Mouse (Mus musculus): ENCODE data around the gene Atp2b2. TPM values are rescaled to one million over a fixed set of nuclear protein-coding genes. Genes with fewer than 3 reads are reported as not detected.

The Atp2b2 gene
- 0.25 and 0.28 TPM in 2 replicates for polyA plus RNA-seq (2015; fragmentation: Nextera tagmentation; extraction: Ambion mirVana)

DNA sequence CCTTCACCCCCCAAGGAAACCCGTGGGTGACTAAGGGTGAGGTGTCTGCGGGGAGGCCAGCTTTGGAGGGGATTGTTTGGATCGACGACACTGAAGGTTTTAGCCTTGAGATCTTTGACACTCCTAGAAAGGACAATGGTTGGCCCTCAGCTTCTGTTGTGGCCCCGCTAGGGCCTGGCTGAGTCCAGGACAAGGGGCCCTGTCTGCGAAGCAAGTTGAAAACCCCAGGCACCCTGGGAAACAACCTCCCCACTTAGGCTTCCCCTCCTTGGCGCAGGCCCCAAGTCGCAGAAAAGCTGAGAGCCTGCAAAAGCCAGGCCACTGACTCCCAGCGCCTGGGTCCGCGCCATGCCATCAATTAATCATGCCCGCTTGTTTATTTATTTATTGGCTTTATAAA lies at the start of gene Atp2b2:
TSS of gene Atp2b2 (minus strand) at position 282 of the 400 bp plus-strand sequence.
- ATAC-seq (ENCODE audit: insufficient number of reproducible peaks, insufficient read depth, low FRiP score, low TSS enrichment, low read depth), result no peak
- Histone ChIP-seq H3K4me2 (peak within 1 kb of the TSS; percentile 90), H3K9ac (peak within 1 kb of the TSS; percentile 52), H3K36me3 (no peaks in the 10 kb centered on the region), H3K27ac (no peak within 1 kb of the TSS), H3K4me3 (peak within 1 kb of the TSS; percentile 51), H3K9me3 (no peaks in the 10 kb centered on the region), H3K27me3 (peaks cover 78% of the 10 kb centered on the region), H3K4me1 (0 out of 2 replicates have a peak, but pooled peaks cover 6% of the 10 kb centered on the region)
- 26% methylated on average over 12 of the region's 12 CpGs for WGBS

DNA sequence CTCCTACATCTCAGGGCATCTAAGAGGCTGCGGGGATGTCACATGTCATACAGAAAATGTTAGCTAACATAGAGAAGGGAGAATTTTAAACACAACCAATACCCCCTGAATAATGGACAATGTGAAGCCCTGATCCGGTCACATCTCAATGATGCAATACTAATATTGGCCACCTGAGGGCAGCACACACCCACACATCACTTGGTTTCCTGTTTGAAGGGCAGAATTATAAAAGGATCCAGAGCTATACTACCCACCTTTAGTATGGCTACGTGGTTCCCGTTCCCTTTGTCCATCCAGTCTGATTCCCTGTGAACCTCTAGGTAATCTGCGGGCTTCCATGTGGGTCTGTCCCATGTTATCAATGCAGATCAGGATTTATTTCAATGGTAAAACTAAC lies 47.2 kb upstream of the Atp2b2 start:
- Histone ChIP-seq H3K4me3 (no peak overlapping the region), H3K4me2 (no peak overlapping the region), H3K27me3 (peaks cover 1% of the 10 kb centered on the region; the same call in 1 of the 2 replicates), H3K9ac (no peak overlapping the region), H3K4me1 (no peaks in the 10 kb centered on the region), H3K27ac (no peak overlapping the region), H3K9me3 (no peaks in the 10 kb centered on the region), H3K36me3 (no peaks in the 10 kb centered on the region)
- WGBS, result 16% methylated on average over 5 of the region's 5 CpGs
- ATAC-seq (ENCODE audit: insufficient number of reproducible peaks, insufficient read depth, low FRiP score, low TSS enrichment, low read depth), result no peak

DNA sequence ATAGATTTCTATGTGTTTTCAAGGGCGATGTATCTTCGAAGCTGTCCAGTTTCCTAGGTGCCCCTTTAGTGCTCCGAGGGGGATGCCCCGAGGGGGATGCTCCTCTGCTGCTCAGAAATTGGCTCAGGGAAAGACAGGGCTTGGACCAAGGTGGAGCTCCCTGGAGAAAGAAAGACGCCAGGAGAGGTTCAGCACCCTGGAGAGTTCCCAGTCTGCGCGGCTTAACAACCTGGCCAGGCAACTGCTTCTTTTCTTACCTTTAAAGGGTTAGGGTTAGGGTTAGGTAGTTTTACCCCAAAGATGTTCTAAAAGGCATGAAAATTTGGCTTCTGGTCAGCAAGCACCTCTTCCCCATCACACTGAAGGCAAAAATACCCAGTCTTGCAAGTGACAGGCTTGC lies 44.7 kb upstream of the Atp2b2 start:
- Histone ChIP-seq H3K36me3 (no peaks in the 10 kb centered on the region), H3K9ac (no peak overlapping the region), H3K9me3 (no peaks in the 10 kb centered on the region), H3K4me1 (no peaks in the 10 kb centered on the region), H3K27ac (no peak overlapping the region), H3K4me3 (no peak overlapping the region), H3K27me3 (no peaks in the 10 kb centered on the region; the same call in 1 of the 2 replicates), H3K4me2 (no peak overlapping the region)
- WGBS, result 15% methylated on average over 7 of the region's 7 CpGs
- no peak for ATAC-seq (ENCODE audit: insufficient number of reproducible peaks, insufficient read depth, low FRiP score, low TSS enrichment, low read depth)

DNA sequence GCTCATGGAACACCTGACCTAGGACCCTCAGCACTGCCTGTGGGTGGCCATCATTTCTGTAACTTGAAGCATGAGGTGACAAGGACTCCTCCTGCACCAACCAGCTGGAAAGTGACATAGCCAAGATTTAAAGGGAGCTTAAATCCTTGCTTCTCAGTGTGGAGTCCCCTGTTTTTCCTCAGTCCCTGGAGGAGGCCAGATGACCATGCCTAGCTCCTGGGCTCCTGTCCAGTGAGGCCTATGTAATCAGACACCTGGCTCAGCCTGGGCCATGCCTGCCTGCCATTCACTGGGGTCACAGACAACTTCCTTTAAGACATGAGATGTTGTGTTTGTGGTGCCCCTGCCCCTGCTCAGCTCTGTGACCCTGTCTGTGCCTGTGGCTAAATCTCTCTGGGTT lies 36.1 kb upstream of the Atp2b2 start:
- Histone ChIP-seq H3K9me3 (no peaks in the 10 kb centered on the region), H3K4me1 (no peaks in the 10 kb centered on the region), H3K9ac (no peak overlapping the region), H3K27ac (no peak overlapping the region), H3K27me3 (no peaks in the 10 kb centered on the region), H3K36me3 (no peaks in the 10 kb centered on the region), H3K4me2 (no peak overlapping the region), H3K4me3 (no peak overlapping the region)
- ATAC-seq (ENCODE audit: insufficient number of reproducible peaks, insufficient read depth, low FRiP score, low TSS enrichment, low read depth), result no peak

DNA sequence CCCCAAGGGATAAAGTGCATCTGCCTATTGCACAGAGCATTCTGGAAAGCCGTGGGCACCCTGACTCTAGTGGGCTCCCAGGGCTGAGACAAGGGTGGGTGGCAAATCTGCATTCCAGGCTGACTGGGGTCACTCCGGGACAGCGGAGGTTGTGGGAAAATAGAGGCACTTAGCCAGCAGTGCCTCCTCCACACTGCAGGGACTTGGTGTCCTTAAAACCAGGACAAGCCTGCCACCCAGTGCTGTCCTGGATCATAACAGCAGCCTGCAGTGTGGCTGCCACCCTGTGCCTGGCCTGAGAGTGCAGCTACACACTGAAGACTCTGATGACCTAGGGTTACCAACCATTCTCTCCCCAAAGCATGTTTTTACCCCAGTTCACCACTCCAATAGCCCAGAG lies 34.1 kb upstream of the Atp2b2 start:
- H3K4me1 ChIP-seq, result no peaks in the 10 kb centered on the region
- H3K9me3 ChIP-seq, result no peaks in the 10 kb centered on the region
- no peaks in the 10 kb centered on the region for H3K36me3 ChIP-seq
- ATAC-seq (ENCODE audit: insufficient number of reproducible peaks, insufficient read depth, low FRiP score, low TSS enrichment, low read depth), result no peak
- WGBS, result 62% methylated on average over 3 of the region's 3 CpGs
- H3K27ac ChIP-seq, result no peak overlapping the region
- H3K9ac ChIP-seq, result no peak overlapping the region
- H3K4me2 ChIP-seq, result no peak overlapping the region
- H3K27me3 ChIP-seq, result 0 out of 2 replicates have a peak, but pooled peaks cover 5% of the 10 kb centered on the region
- H3K4me3 ChIP-seq, result no peak overlapping the region

DNA sequence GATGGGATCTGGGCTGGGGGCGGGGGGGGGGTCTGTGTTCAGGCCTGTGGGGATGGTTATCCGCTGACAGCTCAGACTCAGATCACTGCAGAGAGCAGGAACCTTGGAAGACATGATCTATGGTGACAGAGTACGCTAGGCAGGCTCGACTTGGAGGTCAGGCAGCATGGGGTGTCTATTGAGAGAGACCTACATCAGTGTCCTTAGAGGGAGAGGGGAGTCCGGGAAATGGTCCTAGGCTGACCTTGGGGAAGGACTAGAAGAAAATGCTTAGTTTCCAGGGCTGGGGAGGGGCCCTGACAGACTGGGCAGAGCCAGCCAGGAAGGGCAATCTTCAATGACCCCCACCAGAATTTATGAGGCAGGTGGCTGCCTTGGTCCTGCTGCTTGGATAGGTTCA lies 33.6 kb upstream of the Atp2b2 start:
- H3K36me3 ChIP-seq, result no peaks in the 10 kb centered on the region
- 0 out of 2 replicates have a peak, but pooled peaks cover 5% of the 10 kb centered on the region for H3K27me3 ChIP-seq
- H3K9me3 ChIP-seq, result no peaks in the 10 kb centered on the region
- H3K4me1 ChIP-seq, result no peaks in the 10 kb centered on the region
- no peak overlapping the region for H3K9ac ChIP-seq
- no peak overlapping the region for H3K4me3 ChIP-seq
- WGBS, result 59% methylated on average over 5 of the region's 5 CpGs
- no peak overlapping the region for H3K27ac ChIP-seq
- no peak overlapping the region for H3K4me2 ChIP-seq
- ATAC-seq (ENCODE audit: insufficient number of reproducible peaks, insufficient read depth, low FRiP score, low TSS enrichment, low read depth), result no peak

DNA sequence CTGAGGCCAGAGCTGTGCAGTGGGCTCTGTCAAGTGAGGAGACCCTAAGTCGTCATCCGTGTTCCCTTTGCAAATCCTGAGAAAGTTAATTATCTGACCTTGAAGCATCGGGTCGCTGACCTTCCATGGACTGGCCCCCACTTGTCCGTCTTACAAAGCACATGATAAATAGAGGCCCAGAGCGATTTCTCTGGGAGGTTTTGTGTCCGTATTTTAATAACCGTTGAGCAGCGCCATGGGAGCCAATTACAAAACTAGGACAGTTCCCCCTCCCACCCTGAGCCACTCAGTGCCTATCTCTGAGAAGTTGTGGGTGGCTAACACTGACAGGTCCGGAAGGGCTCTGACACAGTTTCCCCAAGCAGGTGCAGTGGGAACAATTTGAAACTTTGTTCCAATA lies 32.5 kb upstream of the Atp2b2 start:
- Histone ChIP-seq H3K27me3 (0 out of 2 replicates have a peak, but pooled peaks cover 5% of the 10 kb centered on the region), H3K9ac (no peak overlapping the region), H3K4me3 (no peak overlapping the region), H3K36me3 (no peaks in the 10 kb centered on the region), H3K27ac (no peak overlapping the region), H3K4me2 (no peak overlapping the region), H3K9me3 (no peaks in the 10 kb centered on the region), H3K4me1 (no peaks in the 10 kb centered on the region)
- no peak for ATAC-seq (ENCODE audit: insufficient number of reproducible peaks, insufficient read depth, low FRiP score, low TSS enrichment, low read depth)
- WGBS, result 76% methylated on average over 10 of the region's 10 CpGs

DNA sequence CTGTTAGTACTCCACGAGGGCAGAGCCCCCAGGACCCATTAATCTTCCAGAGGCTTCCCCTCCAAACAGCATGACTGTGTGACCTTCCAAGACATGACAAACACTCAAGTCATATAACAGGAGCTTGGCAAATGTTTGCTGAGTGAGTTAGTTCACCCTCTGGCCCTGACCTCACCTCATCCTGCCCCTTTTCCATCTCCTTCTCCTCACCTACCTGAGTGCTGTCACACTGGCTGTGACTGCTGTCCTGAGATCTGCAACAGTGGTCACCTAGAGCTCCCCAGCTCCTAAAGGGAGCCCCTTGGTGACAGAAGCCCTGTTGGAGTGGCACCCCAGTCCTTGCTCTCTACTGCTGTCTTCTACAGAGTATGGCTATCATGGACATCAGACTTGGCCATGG lies 31.8 kb upstream of the Atp2b2 start:
- WGBS, result 45% methylated on average over 1 of the region's 1 CpGs
- H3K9me3 ChIP-seq, result no peaks in the 10 kb centered on the region
- no peak overlapping the region for H3K4me2 ChIP-seq
- no peak overlapping the region for H3K27ac ChIP-seq
- H3K36me3 ChIP-seq, result no peaks in the 10 kb centered on the region
- no peaks in the 10 kb centered on the region for H3K4me1 ChIP-seq
- 0 out of 2 replicates have a peak, but pooled peaks cover 5% of the 10 kb centered on the region for H3K27me3 ChIP-seq
- no peak overlapping the region for H3K9ac ChIP-seq
- no peak overlapping the region for H3K4me3 ChIP-seq
- ATAC-seq (ENCODE audit: insufficient number of reproducible peaks, insufficient read depth, low FRiP score, low TSS enrichment, low read depth), result no peak

DNA sequence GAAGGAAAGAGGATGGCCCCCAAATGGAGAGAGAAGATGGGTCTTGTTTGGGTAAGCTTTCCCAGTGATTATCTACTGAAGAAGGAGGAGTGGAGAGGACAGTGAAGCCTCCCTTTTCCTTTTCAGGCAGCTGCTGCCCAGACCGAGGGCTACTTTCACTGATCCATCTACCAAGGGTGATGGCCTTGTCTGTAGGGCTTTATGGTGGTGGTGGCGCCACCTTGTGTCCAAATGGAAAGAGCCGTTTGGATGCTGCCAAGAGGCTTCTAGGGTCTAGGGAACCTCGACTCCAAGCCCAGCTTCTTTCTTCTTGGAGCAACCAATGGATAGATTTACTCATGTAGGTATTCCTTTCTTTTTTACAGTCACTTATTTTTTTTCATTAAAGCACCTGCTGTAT lies 29.2 kb upstream of the Atp2b2 start:
- Histone ChIP-seq H3K4me3 (no peak overlapping the region), H3K36me3 (no peaks in the 10 kb centered on the region), H3K4me1 (no peaks in the 10 kb centered on the region), H3K4me2 (no peak overlapping the region), H3K27me3 (0 out of 2 replicates have a peak, but pooled peaks cover 5% of the 10 kb centered on the region), H3K27ac (no peak overlapping the region), H3K9me3 (no peaks in the 10 kb centered on the region), H3K9ac (no peak overlapping the region)
- ATAC-seq (ENCODE audit: insufficient number of reproducible peaks, insufficient read depth, low FRiP score, low TSS enrichment, low read depth), result no peak
- 6% methylated on average over 4 of the region's 4 CpGs for WGBS

DNA sequence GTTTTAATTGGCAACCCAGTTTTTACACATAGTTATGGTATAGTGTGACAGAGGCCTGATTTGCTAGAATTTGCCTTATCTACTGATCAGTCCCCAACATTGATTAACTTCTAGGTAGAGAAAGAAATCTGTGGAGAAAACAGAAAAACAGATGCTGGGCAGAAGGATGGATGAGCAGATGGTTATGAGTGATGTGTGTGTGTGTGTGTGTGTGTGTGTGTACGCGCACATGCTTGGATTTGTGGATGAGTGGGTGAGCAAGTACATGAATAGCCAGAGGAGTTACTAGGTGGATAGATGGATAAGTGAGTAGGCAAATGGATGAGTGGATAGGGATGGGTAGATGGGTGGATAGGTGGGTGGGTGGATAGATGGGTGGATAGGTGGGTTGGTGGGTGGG lies 20.7 kb upstream of the Atp2b2 start:
- no peaks in the 10 kb centered on the region for H3K4me1 ChIP-seq
- ATAC-seq (ENCODE audit: insufficient number of reproducible peaks, insufficient read depth, low FRiP score, low TSS enrichment, low read depth), result no peak
- H3K9me3 ChIP-seq, result no peaks in the 10 kb centered on the region
- no peak overlapping the region for H3K9ac ChIP-seq
- no peak overlapping the region for H3K4me2 ChIP-seq
- H3K4me3 ChIP-seq, result no peak overlapping the region
- WGBS, result 92% methylated on average over 2 of the region's 2 CpGs
- no peak overlapping the region for H3K27ac ChIP-seq
- H3K36me3 ChIP-seq, result no peaks in the 10 kb centered on the region
- H3K27me3 ChIP-seq, result no peaks in the 10 kb centered on the region

DNA sequence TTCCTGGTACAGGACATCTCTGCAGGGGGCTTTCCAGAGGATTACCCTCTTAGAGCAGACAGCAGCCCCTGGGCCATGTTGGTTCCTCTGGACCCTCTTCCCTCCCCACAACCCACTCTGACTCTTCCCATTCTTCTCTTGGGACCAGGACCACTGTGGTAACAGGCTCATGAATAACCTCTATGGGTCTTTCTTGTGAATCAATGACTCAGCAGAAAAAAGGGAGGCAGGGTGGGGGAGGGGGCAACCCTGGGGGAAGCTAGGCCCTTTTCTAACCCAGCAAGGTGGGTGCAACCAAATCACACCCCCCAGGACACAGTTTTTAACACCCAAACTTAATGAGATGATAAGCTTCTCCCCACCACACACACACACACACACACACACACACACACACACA lies 20.3 kb upstream of the Atp2b2 start:
- ATAC-seq (ENCODE audit: insufficient number of reproducible peaks, insufficient read depth, low FRiP score, low TSS enrichment, low read depth), result no peak

DNA sequence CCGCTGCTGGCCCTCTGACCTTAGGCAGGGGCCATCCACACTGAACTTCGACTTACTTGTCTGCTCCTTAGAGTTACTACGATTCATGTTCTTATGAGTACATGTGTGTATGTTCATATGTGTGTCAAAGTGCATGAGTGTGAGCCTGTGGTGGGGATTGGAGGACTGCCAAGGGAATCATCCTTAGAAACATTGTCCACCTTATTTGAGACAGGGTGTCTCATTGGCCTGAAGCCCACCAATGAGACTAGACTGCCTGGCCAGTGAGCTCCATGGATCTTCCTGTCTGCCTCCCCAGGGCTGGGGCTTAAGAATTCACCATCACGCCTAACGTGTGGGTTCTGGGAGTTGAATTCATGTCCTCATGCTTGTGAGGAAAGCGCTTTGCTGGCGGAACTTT lies 16.8 kb upstream of the Atp2b2 start:
- H3K36me3 ChIP-seq, result no peaks in the 10 kb centered on the region
- no peak overlapping the region for H3K4me3 ChIP-seq
- no peak overlapping the region for H3K9ac ChIP-seq
- H3K4me2 ChIP-seq, result no peak overlapping the region
- H3K4me1 ChIP-seq, result no peaks in the 10 kb centered on the region
- 76% methylated on average over 7 of the region's 7 CpGs for WGBS
- no peak overlapping the region for H3K27ac ChIP-seq
- no peak for ATAC-seq (ENCODE audit: insufficient number of reproducible peaks, insufficient read depth, low FRiP score, low TSS enrichment, low read depth)
- H3K27me3 ChIP-seq, result no peaks in the 10 kb centered on the region
- no peaks in the 10 kb centered on the region for H3K9me3 ChIP-seq

More for the DNA sequence above, 20.3 kb upstream of the Atp2b2 start:
- no peak overlapping the region for H3K9ac ChIP-seq
- no peaks in the 10 kb centered on the region for H3K9me3 ChIP-seq
- H3K4me2 ChIP-seq, result no peak overlapping the region
- H3K4me3 ChIP-seq, result no peak overlapping the region
- H3K4me1 ChIP-seq, result no peaks in the 10 kb centered on the region
- H3K36me3 ChIP-seq, result no peaks in the 10 kb centered on the region
- H3K27me3 ChIP-seq, result no peaks in the 10 kb centered on the region
- H3K27ac ChIP-seq, result no peak overlapping the region
